Mouse (Mus musculus): ENCODE data around the gene Ankdd1b.

The Ankdd1b gene

GRCm38 (mm10) chr13:96452621-96453020, 18.4 kb downstream of the Ankdd1b start:
- no peak for DNase-seq

GRCm38 (mm10) chr13:96451386-96452140, 19.4 kb downstream of the Ankdd1b start:
- no peak for DNase-seq

GRCm38 (mm10) chr13:96450869-96451268, 20.1 kb downstream of the Ankdd1b start:
- no peak for DNase-seq

- DNase-seq: no peak
Observed at GRCm38 (mm10) chr13:96450205-96450856, 20.7 kb downstream of the Ankdd1b start.

GRCm38 (mm10) chr13:96440436-96440835, 30.6 kb downstream of the Ankdd1b start:
- no peak for DNase-seq

- DNase-seq: no peak
Observed at GRCm38 (mm10) chr13:96436921-96437320, 34.1 kb downstream of the Ankdd1b start.

GRCm38 (mm10) chr13:96435793-96436192, 35.2 kb downstream of the Ankdd1b start:
- no peak for DNase-seq

- no peak for DNase-seq
Observed at GRCm38 (mm10) chr13:96434899-96435331, 36.1 kb downstream of the Ankdd1b start.

GRCm38 (mm10) chr13:96433648-96434190, 37.3 kb downstream of the Ankdd1b start:
- DNase-seq: no peak

- DNase-seq: no peak
Observed at GRCm38 (mm10) chr13:96433041-96433440, 38.0 kb downstream of the Ankdd1b start.

- DNase-seq: no peak
Observed at GRCm38 (mm10) chr13:96432376-96432811, 38.6 kb downstream of the Ankdd1b start.

- peak; percentile 95 for DNase-seq
Observed at GRCm38 (mm10) chr13:96431595-96432156, 39.3 kb downstream of the Ankdd1b start.

GRCm38 (mm10) chr13:96428531-96428930, 42.5 kb downstream of the Ankdd1b start:
- no peak for DNase-seq

GRCm38 (mm10) chr13:96426044-96426443, 45.0 kb downstream of the Ankdd1b start:
- DNase-seq: no peak

GRCm38 (mm10) chr13:96424496-96425274, 46.3 kb downstream of the Ankdd1b start:
- DNase-seq: no peak

- DNase-seq: no peak
Observed at GRCm38 (mm10) chr13:96421230-96421629, 49.8 kb downstream of the Ankdd1b start.

GRCm38 (mm10) chr13:96418487-96418886, 52.5 kb downstream of the Ankdd1b start:
- DNase-seq: no peak

- no peak for DNase-seq
Observed at GRCm38 (mm10) chr13:96417261-96417813, 53.7 kb downstream of the Ankdd1b start.

GRCm38 (mm10) chr13:96416380-96416779, 54.6 kb downstream of the Ankdd1b start:
- no peak for DNase-seq

GRCm38 (mm10) chr13:96414384-96414783, 56.6 kb downstream of the Ankdd1b start:
- no peak for DNase-seq

GRCm38 (mm10) chr13:96408786-96409185, 62.2 kb downstream of the Ankdd1b start:
- no peak for DNase-seq

GRCm38 (mm10) chr13:96407040-96407439, 64.0 kb downstream of the Ankdd1b start:
- DNase-seq: peak; percentile 42
